Mouse (Mus musculus) adrenal gland, adult 2 months (tissue): ENCODE measurements around the gene Rprd1b. TPM values are rescaled to one million over a fixed set of nuclear protein-coding genes. Genes with fewer than 3 reads are reported as not detected.
A peak's percentile ranks its signal among the peaks of the same experiment; 100 is the strongest.

ENCODE experiments used
- DNase-seq: peaks from one replicate; pipeline ENCODE4 v3.0.0; 2021
- polyA plus RNA-seq: library from polyadenylated mRNA; depleted of rRNA; stranded (reverse); fragments of >200 nt; gene quantifications from 2 replicates; pipeline ENCODE4 v1.2.3, GENCODE M21; 2012; rRNA removed
- total RNA-seq, 2 experiments: library from RNA; stranded (reverse); gene quantifications; 2 replicates each; pipeline ENCODE4 v1.2.3; 2021

The Rprd1b gene
- total and polyA plus RNA-seq, 3 experiments: 27.1 to 35.2 (median 30.8) TPM

DNA sequence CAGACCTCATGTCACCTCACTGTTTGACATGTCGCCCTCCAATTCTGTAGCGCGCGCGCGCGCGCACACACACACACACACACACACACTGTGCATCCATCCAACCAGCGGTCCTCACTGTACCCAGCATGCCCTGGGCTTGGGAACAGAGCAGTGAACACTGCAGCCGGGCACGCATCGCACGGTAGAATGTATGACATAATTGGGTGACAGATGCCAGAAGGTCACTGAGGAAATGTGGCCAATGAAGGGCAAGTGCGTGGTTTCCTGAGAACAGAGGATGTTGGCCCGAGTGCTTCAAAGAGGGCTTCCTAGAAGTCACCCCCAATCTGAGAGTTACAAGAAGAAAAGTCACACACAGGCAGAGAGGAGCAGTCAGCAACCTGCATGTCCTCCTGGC, 146.7 kb downstream of the Rprd1b start:
- DNase-seq: no peak

DNA sequence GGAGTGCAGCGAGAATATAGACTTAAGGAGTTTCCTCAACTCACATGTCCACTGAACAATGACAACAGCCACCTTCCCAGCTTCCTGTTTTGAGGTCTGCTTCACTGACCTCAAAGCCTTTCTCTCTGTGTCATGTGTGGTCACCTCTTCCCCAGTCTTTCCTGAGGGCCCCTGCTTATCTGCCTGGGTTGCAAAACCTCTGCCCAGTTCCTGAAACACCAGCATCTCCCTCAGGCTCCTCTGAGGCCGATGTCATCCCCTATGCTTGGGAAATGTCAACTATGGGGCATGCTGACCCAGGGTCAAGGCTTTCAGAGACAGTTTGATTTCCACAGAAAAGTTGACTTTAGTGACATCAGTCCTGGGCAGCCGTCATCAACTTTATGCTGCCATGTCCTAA, 147.1 kb downstream of the Rprd1b start:
- peak; percentile 52 for DNase-seq

DNA sequence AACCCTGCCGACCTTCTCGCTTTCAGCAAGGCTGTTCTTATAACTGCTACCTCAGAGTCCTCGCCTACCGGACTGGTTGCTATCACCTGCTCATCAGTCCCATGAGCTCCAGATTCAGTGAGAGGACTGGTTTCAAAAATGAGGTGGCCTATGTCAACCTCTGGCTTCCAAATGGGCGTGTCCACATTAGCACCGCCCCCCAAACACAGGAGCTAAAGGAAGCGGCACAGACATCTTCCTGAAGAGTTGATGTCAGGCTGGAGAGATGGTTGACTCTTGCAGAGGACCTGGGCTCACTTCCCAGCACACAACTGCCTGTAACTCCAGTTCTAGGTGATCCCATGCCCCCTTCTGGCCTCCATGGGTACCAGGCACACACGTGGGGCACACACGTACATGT, 148.5 kb downstream of the Rprd1b start:
- DNase-seq: no peak

DNA sequence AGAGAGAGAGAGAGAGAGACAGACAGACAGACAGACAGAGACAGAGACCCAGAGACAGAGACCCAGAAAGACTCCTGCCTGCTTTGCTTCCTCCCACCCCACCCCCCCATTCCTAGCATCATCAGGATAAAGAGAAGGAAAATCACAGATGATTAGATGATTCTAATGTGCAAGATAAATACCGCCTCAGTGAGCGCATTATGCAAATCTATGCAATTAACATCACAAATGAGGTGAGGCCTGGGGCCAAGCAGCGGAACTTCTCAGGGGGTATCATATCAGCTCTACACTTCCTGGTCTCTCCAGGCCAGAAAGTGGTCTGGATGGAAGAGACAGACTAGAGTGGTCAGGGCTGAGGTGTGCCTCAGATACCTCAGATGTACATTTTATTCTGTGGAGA, 149.3 kb downstream of the Rprd1b start:
- DNase-seq: no peak

- no peak for DNase-seq
These were observed 149.8 kb downstream of the Rprd1b start for GRCm38 (mm10) chr2:158178139-158178538.

DNA sequence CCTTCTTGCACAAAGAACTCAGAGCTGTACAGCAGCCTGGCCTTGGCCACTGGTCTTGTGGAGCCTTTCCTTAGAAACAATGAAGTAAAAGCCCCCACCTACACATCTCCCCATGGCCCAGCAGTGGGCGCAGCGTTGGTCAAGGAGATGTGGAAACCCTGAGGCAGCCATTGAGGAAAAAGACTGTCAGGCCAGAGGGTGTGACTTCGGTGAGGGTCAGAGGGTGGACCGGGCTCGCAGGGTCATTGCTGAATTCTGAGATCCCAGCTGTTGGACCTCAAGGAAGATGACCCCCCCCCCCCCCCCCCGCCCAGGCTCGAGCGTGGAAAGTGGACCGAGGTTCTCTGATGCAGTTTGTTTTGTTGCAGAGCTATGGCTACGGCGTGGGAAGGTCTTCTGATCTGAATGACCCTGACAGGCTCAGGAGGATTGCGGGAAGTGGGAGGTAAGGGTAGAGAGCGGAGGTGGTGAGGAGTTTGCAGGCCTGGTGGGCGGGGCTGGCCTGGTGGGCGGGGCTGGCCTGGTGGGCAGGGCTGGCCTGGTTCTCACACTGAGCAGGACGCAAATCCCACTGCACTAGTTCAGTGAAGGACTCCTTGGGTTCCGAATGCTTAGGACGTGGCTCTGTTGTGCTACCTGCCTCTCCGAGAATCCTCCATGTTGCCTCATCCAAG, 150.5 kb downstream of the Rprd1b start:
- DNase-seq: peak; percentile 88

GRCm38 (mm10) chr2:158179370-158180111, 151.2 kb downstream of the Rprd1b start:
- peak; percentile 40 for DNase-seq

DNA sequence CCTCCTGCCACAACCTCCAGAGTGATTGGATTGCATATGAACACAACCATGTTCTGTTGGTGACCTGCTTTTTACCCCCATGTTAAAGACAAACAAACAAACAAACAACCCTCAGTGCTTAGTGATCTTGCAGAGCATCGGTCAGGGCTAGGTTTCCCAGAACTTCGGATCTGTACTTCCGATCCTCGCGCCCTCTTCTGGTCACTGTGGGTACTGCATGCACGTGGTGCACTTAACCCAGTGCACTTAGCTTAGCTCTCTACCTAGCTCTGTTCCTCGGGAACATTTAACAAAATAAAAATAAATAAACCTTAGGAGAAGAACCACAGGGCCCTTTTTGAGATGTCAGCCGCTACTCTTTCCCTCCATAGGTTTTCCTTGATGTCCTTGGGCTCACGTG, 152.5 kb downstream of the Rprd1b start:
- no peak for DNase-seq

Other genes with a start within 250 kb of the Rprd1b start
- gene Vstm2l, start 113.8 kb upstream of the Rprd1b start, total RNA-seq: 1 to 10 TPM; 1.6 to 2.0 TPM
- 6.4 and 9.0 TPM in 2 replicates for gene Vstm2l, start 113.8 kb upstream of the Rprd1b start, polyA plus RNA-seq
- gene Tti1, start 64 bp upstream of the Rprd1b start, total RNA-seq: 10 to 100 TPM; 15.3 to 20.3 TPM
- 12.7 and 13.5 TPM in 2 replicates for gene Tti1, start 64 bp upstream of the Rprd1b start, polyA plus RNA-seq
- 100 to 1,000 TPM in 1 of 2 experiments, 10 to 100 TPM in 1; 63.6 to 105 TPM for gene Tgm2, start 117.9 kb downstream of the Rprd1b start, total RNA-seq
- gene Tgm2, start 117.9 kb downstream of the Rprd1b start, polyA plus RNA-seq: 66.9 and 71.9 TPM in 2 replicates
- gene D630003M21Rik, start 200.7 kb downstream of the Rprd1b start, total RNA-seq: 1 to 10 TPM; 1.4 to 4.1 TPM
- 3.1 and 6.5 TPM in 2 replicates for gene D630003M21Rik, start 200.7 kb downstream of the Rprd1b start, polyA plus RNA-seq
- not detected for gene Bpi, start 229.6 kb downstream of the Rprd1b start, total RNA-seq
- not detected in 2 replicates for gene Bpi, start 229.6 kb downstream of the Rprd1b start, polyA plus RNA-seq